Mouse (Mus musculus): ENCODE measurements around the gene Krtap1-5. TPM values are rescaled to one million over a fixed set of nuclear protein-coding genes. Genes with fewer than 3 reads are reported as not detected.

Gene Krtap1-5
- total RNA-seq, 2 experiments from 2014 or later: not detected

DNA sequence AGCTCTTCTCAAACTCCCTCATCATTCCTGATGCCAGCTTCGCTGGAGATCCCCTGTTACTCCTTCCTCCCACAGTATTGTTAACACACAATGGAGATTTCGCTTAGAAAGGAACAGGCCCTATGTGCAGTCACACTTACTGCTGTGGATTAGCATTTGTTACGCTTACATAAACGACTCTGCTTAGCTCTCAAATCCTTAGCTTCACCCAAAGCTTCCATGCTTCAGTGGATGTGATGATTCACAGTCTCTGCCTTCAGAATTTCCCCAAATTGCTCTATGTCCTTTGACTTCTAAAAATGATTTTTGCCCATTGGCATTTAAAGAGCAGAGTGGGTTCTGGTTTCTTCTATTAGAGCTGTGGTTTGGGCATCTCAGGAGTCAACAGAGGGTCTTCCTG is 7.7 kb downstream of the Krtap1-5 start:
- Histone ChIP-seq H3K4me3 (no peak overlapping the region), H3K27ac (no peak overlapping the region)
- DNase-seq (ENCODE audit: low spot score in 2 of 2): no peak
- TF ChIP-seq CTCF (conservative IDR thresholded peaks at IDR 0.05): no peak

- TF ChIP-seq CTCF (conservative IDR thresholded peaks at IDR 0.05): no peak
- DNase-seq (ENCODE audit: low spot score in 2 of 2): no peak
- H3K4me3 ChIP-seq: no peak within 1 kb of the TSS
- no peak within 1 kb of the TSS for H3K27ac ChIP-seq
These were observed 14.3 kb downstream of the Krtap1-5 start, which contains the start of gene Krtap3-1 for GRCm38 (mm10) chr11:99566530-99566929. Krtap3-1 (minus strand) TSS chr11:99566630.

- DNase-seq (ENCODE audit: low spot score in 2 of 2): no peak
- Histone ChIP-seq H3K4me3 (no peak overlapping the region), H3K27ac (no peak overlapping the region)
These were observed 18.2 kb downstream of the Krtap1-5 start for GRCm38 (mm10) chr11:99562580-99562979.

DNA sequence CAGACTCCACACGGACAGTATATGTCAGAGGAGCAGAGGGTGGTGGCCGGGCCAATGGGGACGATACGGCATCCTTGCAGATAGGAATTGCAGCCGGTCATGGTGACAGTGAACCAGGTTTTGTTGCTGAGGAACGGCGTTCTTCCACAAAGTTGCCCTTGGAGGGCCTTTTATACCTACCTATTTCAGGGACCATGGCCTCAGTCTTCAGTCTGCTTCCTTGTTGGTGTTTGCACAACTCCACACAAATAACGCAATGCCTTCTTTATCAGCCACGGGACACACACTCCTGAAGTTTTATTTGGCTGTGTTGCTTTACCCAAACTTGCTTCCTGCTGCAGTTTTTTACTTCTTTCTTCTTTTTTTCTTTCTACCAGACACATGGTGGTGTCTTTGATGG is 21.4 kb downstream of the Krtap1-5 start, which contains the start of gene Gm11939:
Gene Gm11939, minus strand, starts transcription at position 101 of the 400 bp plus-strand sequence.
- H3K4me3 ChIP-seq: no peak within 1 kb of the TSS
- H3K27ac ChIP-seq: no peak within 1 kb of the TSS
- no peak for DNase-seq (ENCODE audit: low spot score in 2 of 2)
- TF ChIP-seq CTCF (conservative IDR thresholded peaks at IDR 0.05): no peak

More at GRCm38 (mm10) chr11:99562580-99562979, 18.2 kb downstream of the Krtap1-5 start:
- TF ChIP-seq CTCF (conservative IDR thresholded peaks at IDR 0.05): no peak

- TF ChIP-seq CTCF (conservative IDR thresholded peaks at IDR 0.05): 0 out of 2 replicates have a peak, but pooled peaks have one; percentile 5
- no peak overlapping the region for H3K27ac ChIP-seq
- no peak for DNase-seq (ENCODE audit: low spot score in 2 of 2)
- no peak overlapping the region for H3K4me3 ChIP-seq
These were observed 22.7 kb downstream of the Krtap1-5 start for GRCm38 (mm10) chr11:99557976-99558745.

- H3K4me3 ChIP-seq: no peak within 1 kb of the TSS
- TF ChIP-seq CTCF (conservative IDR thresholded peaks at IDR 0.05): no peak
- no peak within 1 kb of the TSS for H3K27ac ChIP-seq
These were observed 24.1 kb downstream of the Krtap1-5 start, which contains the start of gene Krtap3-2 for GRCm38 (mm10) chr11:99556753-99557152. Krtap3-2 (minus strand) TSS chr11:99556853.

DNA sequence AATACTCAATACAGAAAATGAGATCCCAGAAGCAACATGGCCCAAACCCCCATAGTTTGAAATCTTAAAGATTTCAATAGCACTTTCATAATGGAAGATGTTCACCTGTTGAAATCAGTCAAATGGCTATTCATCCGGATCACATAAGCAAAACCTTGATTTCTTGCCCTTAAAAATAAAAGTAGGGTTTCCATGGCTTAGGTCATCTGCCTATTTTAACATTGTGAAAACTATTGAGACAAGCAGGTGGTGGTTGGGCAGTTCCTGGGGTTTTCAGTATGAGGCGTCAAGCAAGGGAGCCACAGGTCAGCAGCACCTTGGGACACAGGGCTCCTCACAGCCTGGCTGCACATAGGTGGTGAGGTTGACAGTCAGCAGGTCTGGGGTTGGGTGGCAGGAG is 24.6 kb downstream of the Krtap1-5 start:
- DNase-seq (ENCODE audit: low spot score in 2 of 2): no peak
- no peak overlapping the region for H3K27ac ChIP-seq
- H3K4me3 ChIP-seq: no peak overlapping the region
- TF ChIP-seq CTCF (conservative IDR thresholded peaks at IDR 0.05): no peak

More at GRCm38 (mm10) chr11:99556753-99557152, 24.1 kb downstream of the Krtap1-5 start, which contains the start of gene Krtap3-2:
- no peak for DNase-seq (ENCODE audit: low spot score in 2 of 2)

GRCm38 (mm10) chr11:99550765-99551164 is 30.1 kb downstream of the Krtap1-5 start, which contains the start of gene Krtap3-3:
Krtap3-3 (minus strand) TSS chr11:99550865.
- no peak for DNase-seq (ENCODE audit: low spot score in 2 of 2)
- no peak within 1 kb of the TSS for H3K27ac ChIP-seq
- TF ChIP-seq CTCF (conservative IDR thresholded peaks at IDR 0.05): no peak
- no peak within 1 kb of the TSS for H3K4me3 ChIP-seq

DNA sequence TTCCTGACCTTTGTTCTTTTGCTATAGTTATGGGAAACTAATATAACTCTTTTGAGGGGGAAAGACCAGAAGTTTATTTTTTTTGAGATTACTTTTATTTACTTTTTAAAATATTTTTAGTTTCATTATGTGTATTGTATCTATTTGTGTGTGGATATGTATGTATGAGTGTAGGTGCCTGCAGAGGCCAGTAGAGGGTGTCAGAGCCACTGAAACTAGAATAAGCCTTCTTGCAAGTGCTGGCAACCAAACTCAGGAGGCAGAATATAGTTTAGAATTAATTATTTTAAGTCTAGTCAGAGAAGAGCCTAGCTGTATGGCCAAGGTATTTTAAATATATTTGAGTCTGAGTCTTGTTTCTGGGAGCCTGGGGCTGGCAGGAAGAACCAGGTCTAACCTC is 32.9 kb downstream of the Krtap1-5 start:
- Histone ChIP-seq H3K4me3 (no peak overlapping the region), H3K27ac (no peak overlapping the region)
- TF ChIP-seq CTCF (conservative IDR thresholded peaks at IDR 0.05): peak; percentile 31
- no peak for DNase-seq (ENCODE audit: low spot score in 2 of 2)

DNA sequence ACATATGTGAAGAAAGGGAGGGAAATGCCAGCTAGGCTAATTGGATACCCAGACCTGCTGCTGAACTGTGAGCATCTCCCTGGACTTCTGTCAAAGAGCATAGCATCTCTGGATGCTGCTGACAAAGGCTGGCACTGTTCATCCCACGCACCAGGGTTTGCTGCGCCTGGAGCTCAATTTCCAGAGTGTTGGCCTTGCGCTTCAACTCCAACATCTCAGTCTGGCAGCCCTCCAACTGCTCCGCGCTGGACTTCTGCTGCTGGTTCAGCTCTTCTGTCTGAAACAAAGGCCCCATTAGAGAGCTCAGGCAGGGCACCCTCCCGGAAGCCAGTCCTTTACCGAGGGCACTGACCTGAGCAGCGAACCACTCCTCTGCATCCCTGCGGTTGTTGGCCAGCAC is 41.1 kb downstream of the Krtap1-5 start:
- DNase-seq (ENCODE audit: low spot score in 2 of 2): peak; percentile 26
- no peak overlapping the region for H3K4me3 ChIP-seq
- TF ChIP-seq CTCF (conservative IDR thresholded peaks at IDR 0.05): no peak
- H3K27ac ChIP-seq: no peak overlapping the region

Other genes starting within 250 kb of the Krtap1-5 start
- gene Krt26, start 243.1 kb downstream of the Krtap1-5 start, total RNA-seq (2021): not detected
- gene Krt27, start 229.9 kb downstream of the Krtap1-5 start, total RNA-seq (2021): not detected
- gene Krt28, start 206.1 kb downstream of the Krtap1-5 start, total RNA-seq (2021): under 1 TPM in 1 of 2 experiments, not detected in 1; 0.23 TPM
- 10 to 100 TPM; 14.8 to 16.4 TPM for gene Krt10, start 191.7 kb downstream of the Krtap1-5 start, total RNA-seq (2021)
- gene Krt12, start 158.8 kb downstream of the Krtap1-5 start, total RNA-seq (2021): 1 to 10 TPM in 1 of 2 experiments, under 1 TPM in 1; 0.97 to 1.4 TPM
- gene Krt20, start 142.9 kb downstream of the Krtap1-5 start, total RNA-seq (2021): not detected
- gene Krt23, start 87.9 kb downstream of the Krtap1-5 start, total RNA-seq (2021): not detected
- not detected for gene Krt39, start 59.7 kb downstream of the Krtap1-5 start, total RNA-seq (2021)
- not detected for gene Krt40, start 37.9 kb downstream of the Krtap1-5 start, total RNA-seq (2021)
- gene Krtap3-3, start 30.2 kb downstream of the Krtap1-5 start, total RNA-seq (2021): not detected
- not detected for gene Krtap3-2, start 24.2 kb downstream of the Krtap1-5 start, total RNA-seq (2021)
- not detected for gene Gm11939, start 21.6 kb downstream of the Krtap1-5 start, total RNA-seq (2021)
- gene Krtap3-1, start 14.4 kb downstream of the Krtap1-5 start, total RNA-seq (2021): not detected
- not detected for gene Krtap1-4, start 2.6 kb upstream of the Krtap1-5 start, total RNA-seq (2021)
- not detected for gene Krtap1-3, start 10.3 kb upstream of the Krtap1-5 start, total RNA-seq (2021)
- gene Krtap9-3, start 17.1 kb upstream of the Krtap1-5 start, total RNA-seq (2021): not detected
- not detected for gene Gm11938, start 22.3 kb upstream of the Krtap1-5 start, total RNA-seq (2021)
- not detected for gene Gm11937, start 29.2 kb upstream of the Krtap1-5 start, total RNA-seq (2021)
- not detected for gene Krtap2-4, start 33.8 kb upstream of the Krtap1-5 start, total RNA-seq (2021)
- not detected for gene Gm11562, start 39.4 kb upstream of the Krtap1-5 start, total RNA-seq (2021)
- not detected for gene Krtap4-1, start 47.2 kb upstream of the Krtap1-5 start, total RNA-seq (2021)
- not detected for gene Krtap4-2, start 54.1 kb upstream of the Krtap1-5 start, total RNA-seq (2021)
- gene Krtap4-7, start 63.1 kb upstream of the Krtap1-5 start, total RNA-seq (2021): not detected
- not detected for gene Gm11555, start 69.2 kb upstream of the Krtap1-5 start, total RNA-seq (2021)
- not detected for gene Gm11563, start 77.9 kb upstream of the Krtap1-5 start, total RNA-seq (2021)
- gene Krtap4-6, start 84.9 kb upstream of the Krtap1-5 start, total RNA-seq (2021): not detected
- not detected for gene Gm14190, start 109.7 kb upstream of the Krtap1-5 start, total RNA-seq (2021)
- gene Gm14180, start 153.3 kb upstream of the Krtap1-5 start, total RNA-seq (2021): not detected
- gene Gm11595, start 191.9 kb upstream of the Krtap1-5 start, total RNA-seq (2021): not detected
- gene Krtap4-8, start 199.7 kb upstream of the Krtap1-5 start, total RNA-seq (2021): not detected
- not detected for gene Krtap4-9, start 204.2 kb upstream of the Krtap1-5 start, total RNA-seq (2021)
- gene Gm11596, start 212.5 kb upstream of the Krtap1-5 start, total RNA-seq (2021): not detected
- not detected for gene Gm11569, start 217.9 kb upstream of the Krtap1-5 start, total RNA-seq (2021)
- not detected for gene Gm11554, start 223.4 kb upstream of the Krtap1-5 start, total RNA-seq (2021)
- not detected for gene Krtap4-13, start 228.9 kb upstream of the Krtap1-5 start, total RNA-seq (2021)
- gene Gm11564, start 234.7 kb upstream of the Krtap1-5 start, total RNA-seq (2021): not detected

Data from layer of hippocampus, adult 2 months (tissue).